Mouse (Mus musculus): ENCODE measurements around the gene Sgms1. TPM values are rescaled to one million over a fixed set of nuclear protein-coding genes. Genes with fewer than 3 reads are reported as not detected.

The Sgms1 gene
- polyA plus RNA-seq, 1 experiment from 2014 or later = 19.2 TPM

DNA sequence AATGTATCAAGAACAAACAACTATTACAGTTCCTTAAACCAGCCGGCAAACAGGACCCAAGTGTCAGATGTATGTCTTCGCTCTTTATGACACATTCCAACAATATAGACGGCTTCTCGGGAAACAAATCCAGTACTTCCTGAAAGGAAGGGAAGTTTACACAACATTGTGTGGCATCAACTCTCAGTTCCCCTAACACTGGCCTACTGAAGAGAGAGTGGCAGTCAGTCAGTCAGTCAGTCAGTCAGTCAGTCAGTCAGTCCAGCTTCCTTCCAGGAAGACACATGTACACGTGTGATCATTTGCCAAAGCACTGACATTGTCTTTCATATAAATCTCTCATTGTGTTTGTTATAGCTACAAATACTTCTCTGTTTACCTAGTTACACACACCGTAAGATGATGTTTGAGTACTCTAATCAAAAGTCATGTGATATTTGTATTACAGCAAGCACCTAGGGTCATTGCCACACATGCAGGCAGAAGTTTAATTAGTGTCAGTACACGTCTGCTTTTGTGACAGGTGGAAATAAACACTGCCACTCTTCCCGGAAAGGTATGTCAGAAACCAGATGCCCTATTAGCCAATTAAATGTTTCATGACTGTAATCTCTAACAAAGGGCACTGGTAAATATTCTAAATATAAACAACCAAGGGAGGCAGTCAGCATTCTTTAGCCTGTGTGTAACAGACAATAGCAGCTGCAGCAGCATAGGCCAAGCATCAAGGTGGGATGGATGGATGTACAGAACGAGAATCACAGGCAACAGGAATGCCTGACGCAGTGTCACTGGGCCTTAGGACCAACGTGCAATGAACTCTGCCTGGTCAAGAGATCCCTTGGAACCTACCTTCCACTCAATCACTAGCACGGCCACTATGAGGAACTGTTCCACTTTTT, 174.4 kb downstream of the Sgms1 start:
- WGBS = 81% methylated on average over 12 of the region's 12 CpGs
- Histone ChIP-seq H3K36me3 (no peaks in the 10 kb centered on the region), H3K27me3 (no peaks in the 10 kb centered on the region), H3K4me2 (replicated peaks) (no peak overlapping the region), H3K4me1 (peaks cover 10% of the 10 kb centered on the region), H3K4me3 (no peak overlapping the region), H3K27ac (no peak overlapping the region), H3K9ac (no peak overlapping the region), H3K9me3 (replicated peaks) (no peaks in the 10 kb centered on the region)
- no peak for ATAC-seq (ENCODE audit: low FRiP score)

DNA sequence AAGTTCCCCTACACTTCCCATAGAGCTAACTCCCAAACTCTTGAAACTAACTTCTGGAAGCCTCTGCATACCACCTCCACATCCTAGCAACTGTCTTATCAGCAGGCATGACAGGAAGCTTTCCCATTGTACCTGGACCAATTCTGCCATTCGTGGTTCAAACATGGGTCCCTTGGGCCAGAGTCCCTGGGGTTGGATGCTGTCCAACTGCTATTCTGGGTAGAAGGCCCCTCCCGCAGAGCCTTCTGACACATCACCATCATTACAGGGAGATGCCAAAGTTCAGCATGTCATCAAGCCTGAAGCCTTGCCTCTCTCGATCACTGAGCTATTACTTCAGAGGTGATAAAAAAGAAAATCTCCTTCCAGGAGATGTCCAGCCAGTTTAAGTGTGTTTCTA, 175.9 kb downstream of the Sgms1 start:
- ATAC-seq (ENCODE audit: low FRiP score) = no peak
- Histone ChIP-seq H3K9me3 (replicated peaks) (no peaks in the 10 kb centered on the region), H3K4me3 (no peak overlapping the region), H3K9ac (no peak overlapping the region), H3K27me3 (no peaks in the 10 kb centered on the region), H3K27ac (no peak overlapping the region), H3K36me3 (no peaks in the 10 kb centered on the region), H3K4me1 (peaks cover 10% of the 10 kb centered on the region), H3K4me2 (replicated peaks) (no peak overlapping the region)
- 86% methylated on average over 3 of the region's 3 CpGs for WGBS

DNA sequence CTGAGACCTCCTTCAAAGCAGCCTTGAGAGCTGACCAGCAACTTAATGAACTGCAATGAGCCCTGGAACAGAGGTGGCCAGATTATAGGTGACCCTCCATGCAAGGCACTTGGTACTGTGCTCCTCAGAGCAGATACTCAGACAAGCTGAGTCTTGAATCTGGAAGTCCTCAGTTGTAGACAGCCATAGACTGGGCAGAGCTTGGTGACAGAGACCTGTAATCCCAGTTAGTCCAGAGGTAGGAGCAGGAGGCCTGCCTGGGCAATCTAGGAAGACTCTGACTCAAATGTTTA, 178.3 kb downstream of the Sgms1 start:
- H3K9ac ChIP-seq = no peak overlapping the region
- H3K4me2 ChIP-seq (replicated peaks) = peak overlapping the region; percentile 65
- H3K36me3 ChIP-seq = no peaks in the 10 kb centered on the region
- no peaks in the 10 kb centered on the region for H3K27me3 ChIP-seq
- H3K9me3 ChIP-seq (replicated peaks) = no peaks in the 10 kb centered on the region
- no peak for ATAC-seq (ENCODE audit: low FRiP score)
- H3K4me3 ChIP-seq = peak overlapping the region; percentile 36; the same call in 1 of the 2 replicates
- H3K4me1 ChIP-seq = peaks cover 10% of the 10 kb centered on the region
- H3K27ac ChIP-seq = no peak overlapping the region

DNA sequence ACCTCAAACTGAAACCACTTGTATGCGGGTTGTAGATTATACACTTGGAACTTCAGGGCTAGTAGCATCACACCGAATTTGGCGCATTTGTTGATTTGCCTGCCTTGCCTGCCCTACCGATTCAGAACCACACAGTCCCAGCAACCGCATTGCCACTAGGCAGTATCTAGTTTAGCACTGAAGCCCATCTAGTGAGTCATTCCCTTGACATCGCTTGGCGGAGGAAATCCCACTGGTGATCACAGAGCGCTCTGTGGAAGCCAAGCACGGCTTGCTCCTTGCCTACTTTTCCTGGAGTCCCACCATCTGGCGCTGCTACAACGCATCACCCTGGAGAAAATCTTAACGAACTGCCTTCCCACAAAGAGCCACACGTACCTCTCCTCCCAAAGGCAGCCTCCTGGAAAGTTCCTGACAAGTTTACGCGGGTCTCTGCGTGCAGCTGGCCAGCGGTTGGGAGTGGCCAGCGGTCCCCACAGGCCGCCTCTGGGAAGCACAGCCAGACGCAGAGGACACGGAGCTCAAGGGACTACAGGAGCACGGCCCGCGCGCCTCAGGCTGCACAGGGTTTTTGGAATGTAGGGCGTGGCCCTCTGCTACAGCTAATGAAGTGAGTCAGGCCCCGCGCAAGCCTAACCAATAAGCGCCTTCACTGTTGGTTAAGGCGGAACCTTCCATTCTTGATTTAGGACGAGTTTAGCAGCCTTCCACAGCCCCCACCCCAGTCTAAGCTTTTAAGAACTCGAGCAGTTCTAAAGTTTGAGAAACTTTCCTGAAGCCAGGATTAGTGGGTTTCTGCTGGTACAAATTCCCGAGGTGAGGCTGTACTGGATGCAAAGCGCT, 178.8 kb downstream of the Sgms1 start:
- peaks cover 10% of the 10 kb centered on the region for H3K4me1 ChIP-seq
- H3K27me3 ChIP-seq = no peaks in the 10 kb centered on the region
- H3K4me2 ChIP-seq (replicated peaks) = peak overlapping the region; percentile 65
- peak overlapping the region; percentile 36 for H3K4me3 ChIP-seq
- H3K27ac ChIP-seq = no peak overlapping the region
- H3K9ac ChIP-seq = peak overlapping the region; percentile 47
- WGBS = 5% methylated on average over 34 of the region's 34 CpGs
- ATAC-seq (ENCODE audit: low FRiP score) = peak; percentile 58
- no peaks in the 10 kb centered on the region for H3K36me3 ChIP-seq
- H3K9me3 ChIP-seq (replicated peaks) = no peaks in the 10 kb centered on the region

DNA sequence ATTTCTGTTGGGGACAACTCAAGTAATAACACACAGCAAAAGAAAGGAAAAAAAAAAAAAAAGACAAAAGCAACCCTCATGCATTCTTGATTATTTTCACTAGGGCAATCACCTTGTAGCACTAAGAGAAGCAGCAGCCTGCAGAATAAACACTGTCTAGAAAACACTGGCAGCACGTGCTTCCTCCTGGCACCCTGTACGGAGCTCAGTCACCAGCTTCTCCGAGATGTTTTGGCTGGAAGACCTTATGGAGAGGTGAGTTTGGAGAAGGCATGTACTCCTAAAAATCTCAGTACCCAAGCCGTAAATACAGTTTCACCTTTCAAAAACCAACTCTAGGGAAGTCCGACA, 179.4 kb downstream of the Sgms1 start:
- WGBS = 31% methylated on average over 5 of the region's 5 CpGs
- ATAC-seq (ENCODE audit: low FRiP score) = no peak
- H3K4me3 ChIP-seq = peak overlapping the region; percentile 36

DNA sequence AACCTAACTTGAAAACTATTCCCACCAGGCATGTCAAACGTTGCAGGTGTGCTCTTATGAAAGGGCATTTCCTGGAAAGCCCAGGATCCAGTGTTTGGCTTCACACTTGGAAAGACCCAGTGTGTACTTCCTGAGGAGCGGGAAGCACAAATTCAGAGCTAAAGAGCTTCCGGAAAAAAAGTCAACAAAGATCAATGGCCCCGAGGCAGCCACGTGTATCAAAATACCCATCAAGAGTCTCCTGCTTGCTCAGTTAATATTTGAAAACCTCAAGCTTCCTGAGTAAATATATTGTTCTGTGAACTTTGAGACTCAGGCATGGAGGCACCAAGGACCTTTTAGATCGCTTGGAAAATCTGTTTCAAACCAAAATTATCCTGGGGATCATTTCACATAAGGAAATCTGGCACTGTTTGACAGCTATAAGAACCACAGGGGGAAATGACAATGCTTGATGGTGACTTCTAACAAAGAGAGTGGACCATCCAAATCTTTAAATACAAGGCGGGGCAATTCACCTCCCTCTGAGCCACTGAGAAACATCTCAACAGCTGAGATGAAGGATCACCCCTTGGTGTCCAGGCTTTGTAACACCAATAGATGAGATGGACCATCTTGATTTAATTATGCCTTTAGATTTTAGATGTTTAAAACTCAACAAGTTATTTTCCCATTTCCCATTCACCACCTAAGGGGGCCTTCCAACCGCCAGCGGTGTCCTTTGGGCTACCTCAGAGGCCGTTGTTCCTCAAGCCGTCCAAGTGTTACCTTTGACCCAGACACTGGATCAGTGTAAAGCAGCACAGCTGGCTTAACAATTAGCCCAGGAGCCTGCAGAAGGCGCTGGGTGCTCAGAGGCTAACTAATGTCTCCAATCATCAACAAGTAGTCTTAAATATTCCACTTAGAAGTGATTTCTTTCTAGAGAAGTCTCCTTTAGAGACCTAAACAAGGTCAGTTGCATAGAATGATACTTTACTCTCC, 187.1 kb downstream of the Sgms1 start:
- H3K4me2 ChIP-seq (replicated peaks) = no peak overlapping the region
- no peak for ATAC-seq (ENCODE audit: low FRiP score)
- no peaks in the 10 kb centered on the region for H3K4me1 ChIP-seq
- no peaks in the 10 kb centered on the region for H3K27me3 ChIP-seq
- no peak overlapping the region for H3K27ac ChIP-seq
- no peak overlapping the region for H3K9ac ChIP-seq
- 78% methylated on average over 12 of the region's 12 CpGs for WGBS
- H3K9me3 ChIP-seq (replicated peaks) = no peaks in the 10 kb centered on the region
- no peaks in the 10 kb centered on the region for H3K36me3 ChIP-seq
- H3K4me3 ChIP-seq = no peak overlapping the region

More for the DNA sequence above, 179.4 kb downstream of the Sgms1 start:
- no peaks in the 10 kb centered on the region for H3K36me3 ChIP-seq
- H3K4me2 ChIP-seq (replicated peaks) = peak overlapping the region; percentile 65
- H3K27ac ChIP-seq = no peak overlapping the region
- peaks cover 10% of the 10 kb centered on the region for H3K4me1 ChIP-seq
- H3K27me3 ChIP-seq = no peaks in the 10 kb centered on the region
- H3K9ac ChIP-seq = no peak overlapping the region
- H3K9me3 ChIP-seq (replicated peaks) = no peaks in the 10 kb centered on the region

DNA sequence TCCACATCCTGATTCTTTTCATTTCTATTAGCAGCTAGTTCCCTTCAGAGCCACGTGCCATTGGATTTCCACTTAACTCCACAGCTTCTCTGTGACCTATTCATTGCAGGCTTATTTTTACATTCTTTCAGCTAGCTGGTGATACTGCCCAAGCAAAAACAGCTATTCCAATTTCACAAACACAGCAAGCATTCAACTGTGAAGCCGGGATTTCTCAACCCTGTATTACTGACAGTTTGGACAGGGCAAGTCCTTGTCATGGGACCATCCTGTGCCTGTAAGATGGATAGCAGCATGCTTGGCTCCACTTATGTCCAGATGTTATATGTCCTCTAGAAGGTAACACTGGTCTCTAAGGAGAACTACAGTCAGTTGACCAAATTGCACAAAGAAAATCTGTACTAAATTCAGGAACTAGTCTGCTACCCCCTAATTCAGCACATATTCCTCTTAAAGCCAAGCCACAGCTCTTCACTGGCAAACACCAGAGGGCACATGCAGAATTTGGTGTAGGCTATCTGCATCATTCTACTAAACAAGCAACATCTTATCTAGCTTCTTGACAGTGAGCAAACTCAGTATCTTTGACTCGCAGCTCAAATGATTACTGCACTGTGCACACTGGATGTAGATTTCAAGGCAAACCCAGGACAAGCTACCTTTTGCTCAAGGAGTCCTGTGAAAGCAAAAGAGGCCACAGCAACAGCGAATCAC, 189.5 kb downstream of the Sgms1 start:
- H3K4me2 ChIP-seq (replicated peaks) = no peak overlapping the region
- H3K9me3 ChIP-seq (replicated peaks) = no peaks in the 10 kb centered on the region
- H3K9ac ChIP-seq = no peak overlapping the region
- no peak for ATAC-seq (ENCODE audit: low FRiP score)
- H3K4me3 ChIP-seq = no peak overlapping the region
- H3K4me1 ChIP-seq = no peaks in the 10 kb centered on the region
- 92% methylated on average over 4 of the region's 4 CpGs for WGBS
- no peaks in the 10 kb centered on the region for H3K36me3 ChIP-seq
- no peaks in the 10 kb centered on the region for H3K27me3 ChIP-seq
- no peak overlapping the region for H3K27ac ChIP-seq

DNA sequence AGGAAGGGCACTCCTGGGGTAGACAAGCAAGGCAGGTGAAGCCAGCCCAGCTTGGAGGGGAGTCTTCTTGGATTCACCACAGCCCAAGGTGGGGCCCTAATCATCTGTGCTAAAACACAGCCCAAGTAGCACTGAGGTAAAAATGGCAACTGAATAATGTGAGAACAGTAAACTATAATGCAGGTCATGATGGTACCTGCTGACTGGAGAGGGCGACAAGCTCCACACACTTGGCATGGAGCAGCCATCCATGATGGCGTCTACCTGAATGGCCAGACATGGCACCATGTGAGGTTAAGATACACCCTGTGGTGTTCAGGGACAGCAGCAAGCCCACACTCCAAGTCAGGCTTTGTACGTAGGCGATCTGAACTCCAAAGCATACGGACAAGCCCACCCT, 190.4 kb downstream of the Sgms1 start:
- H3K4me3 ChIP-seq = no peak overlapping the region
- WGBS = 93% methylated on average over 5 of the region's 5 CpGs
- ATAC-seq (ENCODE audit: low FRiP score) = no peak

DNA sequence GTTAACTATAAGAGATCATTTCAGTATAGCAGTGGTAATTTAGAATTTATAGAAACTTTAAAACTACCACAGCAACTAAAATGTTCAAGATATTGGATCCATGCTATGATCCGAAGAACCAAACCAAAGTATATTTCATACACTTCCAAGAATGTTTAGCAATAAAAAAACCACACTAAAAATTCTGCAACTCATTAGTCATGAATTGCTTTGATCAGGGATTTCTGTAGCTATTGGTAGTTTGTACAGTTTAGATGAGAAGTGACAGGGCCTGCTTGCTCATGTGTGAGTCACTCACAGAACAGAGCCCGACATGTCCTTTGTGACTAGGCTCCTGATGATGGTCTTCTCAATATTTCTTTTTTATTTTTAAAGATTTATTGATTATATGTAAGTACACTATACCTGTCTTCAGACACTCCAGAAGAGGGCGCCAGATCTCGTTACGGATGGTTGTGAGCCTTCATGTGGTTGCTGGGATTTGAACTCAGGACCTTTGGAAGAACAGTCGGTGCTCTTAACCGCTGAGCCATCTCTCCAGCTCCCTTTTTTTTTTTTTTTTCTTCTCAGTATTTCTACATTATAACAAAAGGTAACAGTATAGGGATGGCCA, 190.9 kb downstream of the Sgms1 start:
- Histone ChIP-seq H3K4me3 (no peak overlapping the region), H3K27me3 (no peaks in the 10 kb centered on the region), H3K9me3 (replicated peaks) (no peaks in the 10 kb centered on the region), H3K27ac (no peak overlapping the region), H3K36me3 (no peaks in the 10 kb centered on the region), H3K4me1 (no peaks in the 10 kb centered on the region), H3K9ac (no peak overlapping the region), H3K4me2 (replicated peaks) (no peak overlapping the region)
- ATAC-seq (ENCODE audit: low FRiP score) = no peak
- 92% methylated on average over 7 of the region's 7 CpGs for WGBS

More for the DNA sequence above, 190.4 kb downstream of the Sgms1 start:
- no peak overlapping the region for H3K9ac ChIP-seq
- H3K9me3 ChIP-seq (replicated peaks) = no peaks in the 10 kb centered on the region
- no peaks in the 10 kb centered on the region for H3K27me3 ChIP-seq
- H3K36me3 ChIP-seq = no peaks in the 10 kb centered on the region
- H3K4me1 ChIP-seq = no peaks in the 10 kb centered on the region
- no peak overlapping the region for H3K27ac ChIP-seq
- no peak overlapping the region for H3K4me2 ChIP-seq (replicated peaks)

DNA sequence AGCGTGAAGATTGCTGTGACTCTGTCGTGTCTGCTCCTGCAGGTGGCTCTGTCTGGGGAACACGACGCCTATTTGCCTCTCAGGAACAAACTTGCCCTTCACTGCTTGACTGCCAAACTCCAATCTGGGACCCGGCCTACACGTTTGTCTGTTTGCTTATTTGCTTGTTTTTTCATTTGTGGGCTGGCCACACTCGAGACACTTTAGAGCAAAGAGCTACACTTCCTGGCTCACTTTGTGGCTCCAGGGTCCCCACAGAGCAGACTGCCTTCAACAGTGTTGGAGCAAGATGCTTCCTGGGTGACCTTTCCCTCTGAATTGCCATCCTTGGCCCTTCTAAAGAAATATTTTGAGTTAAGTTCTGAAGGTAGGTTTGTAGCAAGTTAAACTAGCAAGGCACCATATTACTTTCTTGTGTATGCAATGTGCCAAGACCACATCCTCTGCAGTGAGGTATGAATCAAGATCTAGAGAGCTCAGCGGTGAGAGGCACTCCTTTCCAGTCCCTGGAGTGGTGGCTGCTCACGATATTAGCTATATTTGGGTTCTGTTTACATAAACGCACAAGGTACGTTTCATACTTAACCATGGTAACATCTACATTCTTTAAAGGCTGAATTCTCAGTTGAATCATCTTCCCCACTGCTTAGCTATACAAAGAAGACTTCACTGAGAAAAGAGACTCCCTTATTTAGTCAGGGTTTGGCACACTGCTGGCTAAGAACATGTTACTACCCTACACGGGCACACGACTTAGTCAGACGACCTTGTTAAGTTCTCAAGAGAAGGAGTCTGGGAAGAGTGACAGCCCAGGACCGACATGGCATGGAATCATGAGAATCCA, 192.3 kb downstream of the Sgms1 start:
- Histone ChIP-seq H3K36me3 (no peaks in the 10 kb centered on the region), H3K4me1 (no peaks in the 10 kb centered on the region), H3K27me3 (no peaks in the 10 kb centered on the region), H3K9me3 (replicated peaks) (no peaks in the 10 kb centered on the region), H3K4me2 (replicated peaks) (no peak overlapping the region), H3K27ac (no peak overlapping the region), H3K4me3 (no peak overlapping the region), H3K9ac (no peak overlapping the region)
- no peak for ATAC-seq (ENCODE audit: low FRiP score)
- WGBS = 76% methylated on average over 15 of the region's 15 CpGs

Measured in hindbrain, embryonic 12.5 days (tissue).